Mouse (Mus musculus) neural tube, embryonic 10.5 days (tissue): ENCODE measurements around the gene Mosmo.

ENCODE experiments used
- DNase-seq: peaks from one replicate; pipeline ENCODE4 v3.0.0-alpha.2; 2017; ENCODE audit warnings: low spot score; ENCODE audit errors: extremely low spot score

Gene Mosmo

DNA sequence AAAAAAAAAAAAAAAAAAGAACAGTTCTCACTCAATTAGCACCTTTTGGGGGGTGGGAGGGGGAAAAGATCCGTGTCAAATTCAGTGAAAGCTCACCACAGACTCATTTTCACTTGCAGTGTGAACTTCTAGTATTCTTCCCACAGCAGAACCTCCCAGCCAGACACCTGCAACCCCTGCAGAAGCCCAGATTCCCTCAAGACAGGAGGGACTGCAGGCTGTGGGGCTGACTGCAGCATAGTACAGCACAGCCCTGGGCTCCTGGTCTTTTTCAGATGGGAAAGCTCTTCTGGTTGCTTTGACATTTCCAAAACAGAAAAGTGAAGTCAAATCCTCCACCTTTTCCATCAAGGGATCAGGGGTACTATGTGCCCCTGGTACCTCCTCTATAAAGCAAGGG lies 90.0 kb downstream of the Mosmo start:
- DNase-seq, result no peak

- DNase-seq, result no peak
These were observed 94.0 kb downstream of the Mosmo start for GRCm38 (mm10) chr7:120771389-120771788.

DNA sequence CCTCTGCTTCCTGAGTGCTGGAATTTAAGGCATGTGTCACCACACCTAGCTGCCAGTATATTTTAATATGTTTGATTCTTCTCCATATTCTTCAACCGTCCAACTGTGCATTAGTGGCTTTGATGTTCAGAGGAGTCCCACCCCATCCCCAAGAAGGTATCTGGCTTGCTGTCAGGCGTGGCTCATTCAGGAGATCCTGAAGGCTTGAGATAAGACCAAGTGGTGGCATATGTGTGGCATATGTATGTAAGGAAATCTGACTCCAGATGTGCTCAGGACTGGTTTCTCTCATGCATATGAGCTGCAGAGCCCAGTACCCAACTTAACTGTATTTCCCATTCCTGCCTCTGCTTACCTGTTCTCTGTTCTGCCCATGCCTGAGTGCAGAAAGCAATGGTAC lies 100.6 kb downstream of the Mosmo start:
- DNase-seq, result no peak
